Mouse (Mus musculus) midbrain, embryonic 12.5 days (tissue): ENCODE measurements at regions not wholly inside any gene's neighbourhood (a gene's known extent, or its start where the extent isn't known, plus 50 kb on each side); places are given as distances from the start of the nearest gene placed in this dataset.

Experiments used
- ATAC-seq: fragments of 200-750 bp; cut with Nextera tagmentation; 2 replicates; pipeline ENCODE4 v1.8.0; 2017; ENCODE audit warnings: low read depth, moderate TSS enrichment, moderate library complexity; ENCODE audit not compliant: low FRiP score
- H3K27ac ChIP-seq: fragments of 300-500 bp; sonication (generic); replicated peaks from 2 replicates; pipeline ENCODE4 v1.5.1; 2016; ENCODE audit warnings: mild to moderate bottlenecking
- H3K27me3 ChIP-seq: fragments of 300-500 bp; sonication (generic); 2 replicates; pipeline ENCODE4 v1.6.1; 2016; ENCODE audit warnings: mild to moderate bottlenecking
- H3K36me3 ChIP-seq: fragments of 300-500 bp; sonication (generic); 2 replicates; pipeline ENCODE4 v1.6.1; 2016
- H3K4me1 ChIP-seq: fragments of 300-500 bp; sonication (generic); 2 replicates; pipeline ENCODE4 v1.6.1; 2016
- H3K4me2 ChIP-seq: fragments of 300-500 bp; sonication (generic); replicated peaks from 2 replicates; pipeline ENCODE4 v1.6.1; 2016; ENCODE audit warnings: mild to moderate bottlenecking, moderate library complexity
- H3K4me3 ChIP-seq: fragments of 300-500 bp; sonication (generic); 2 replicates; pipeline ENCODE4 v1.5.1; 2016; ENCODE audit warnings: mild to moderate bottlenecking
- H3K9ac ChIP-seq: fragments of 300-500 bp; sonication (generic); replicated peaks from 2 replicates; pipeline ENCODE4 v1.6.1; 2016; ENCODE audit warnings: mild to moderate bottlenecking, moderate library complexity
- H3K9me3 ChIP-seq: fragments of 300-500 bp; sonication (generic); 2 replicates; pipeline ENCODE4 v1.6.1; 2016; ENCODE audit warnings: mild to moderate bottlenecking
- WGBS: fragments of 180-500 bp; shearing (Covaris S2); methylation state at CpG from one replicate; pipeline ENCODE4 v1.1.7; 2016; 5-methylcytosine and 5-hydroxymethylcytosine counted together

DNA sequence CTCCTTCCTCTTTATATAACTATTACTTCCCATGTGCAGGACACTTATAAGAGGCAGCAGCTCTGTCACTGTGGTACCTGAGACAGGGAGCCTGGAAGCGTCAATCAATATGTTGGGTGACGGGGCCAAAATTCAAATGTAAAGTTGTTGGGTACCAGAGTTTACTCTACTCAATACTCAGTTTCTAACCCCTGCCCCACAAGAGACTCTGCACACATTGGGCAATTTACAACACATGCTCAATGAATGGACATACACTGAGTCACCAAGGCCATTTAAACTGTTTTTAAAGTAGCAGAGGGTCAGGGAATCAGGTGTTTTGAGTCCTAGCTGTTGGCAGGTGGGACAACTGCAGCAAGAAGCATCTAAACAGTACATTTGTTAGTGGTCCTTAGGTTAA lies 176.4 kb upstream of the Sall1 start:
- H3K9ac ChIP-seq, result no peak overlapping the region
- no peaks in the 10 kb centered on the region for H3K27me3 ChIP-seq
- no peak overlapping the region for H3K4me2 ChIP-seq
- H3K4me1 ChIP-seq, result no peaks in the 10 kb centered on the region; the same call in 1 of the 2 replicates
- no peaks in the 10 kb centered on the region for H3K9me3 ChIP-seq
- H3K36me3 ChIP-seq, result no peaks in the 10 kb centered on the region
- no peak overlapping the region for H3K4me3 ChIP-seq
- H3K27ac ChIP-seq, result no peak overlapping the region
- ATAC-seq, result no peak
- 93% methylated on average over 2 of the region's 2 CpGs for WGBS

DNA sequence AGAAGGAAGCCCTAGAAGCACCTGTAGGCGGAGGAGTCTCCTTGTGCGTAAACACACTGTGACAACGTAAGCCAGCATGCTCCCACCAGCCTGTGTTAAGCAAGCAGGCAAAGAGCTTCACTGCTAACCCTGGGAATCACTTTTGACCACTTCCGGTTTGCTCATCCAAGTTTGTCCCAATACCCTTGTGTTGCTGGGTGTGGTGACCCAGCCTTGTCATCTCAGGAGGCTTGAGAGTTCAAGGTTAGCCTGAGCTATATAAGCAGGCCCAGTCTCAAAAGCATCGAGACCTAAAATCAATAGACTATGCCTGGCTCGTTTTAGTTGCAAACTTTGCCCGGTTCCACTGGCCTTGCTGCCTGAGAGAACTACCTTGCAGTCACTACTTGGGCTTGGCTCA lies 175.2 kb upstream of the Sall1 start:
- H3K27ac ChIP-seq, result no peak overlapping the region
- no peak overlapping the region for H3K4me2 ChIP-seq
- no peaks in the 10 kb centered on the region; the same call in 1 of the 2 replicates for H3K4me1 ChIP-seq
- ATAC-seq, result no peak
- H3K36me3 ChIP-seq, result no peaks in the 10 kb centered on the region
- no peak overlapping the region for H3K4me3 ChIP-seq
- WGBS, result 87% methylated on average over 7 of the region's 7 CpGs
- no peaks in the 10 kb centered on the region for H3K27me3 ChIP-seq
- no peak overlapping the region for H3K9ac ChIP-seq
- H3K9me3 ChIP-seq, result no peaks in the 10 kb centered on the region

GRCm38 (mm10) chr8:89217689-89218088 lies 173.7 kb upstream of the Sall1 start:
- H3K9me3 ChIP-seq, result no peaks in the 10 kb centered on the region
- H3K9ac ChIP-seq, result no peak overlapping the region
- no peaks in the 10 kb centered on the region for H3K27me3 ChIP-seq
- 85% methylated on average over 2 of the region's 2 CpGs for WGBS
- no peak overlapping the region for H3K27ac ChIP-seq
- ATAC-seq, result no peak
- no peak overlapping the region for H3K4me3 ChIP-seq
- H3K36me3 ChIP-seq, result no peaks in the 10 kb centered on the region
- no peak overlapping the region for H3K4me2 ChIP-seq
- H3K4me1 ChIP-seq, result no peaks in the 10 kb centered on the region; the same call in 1 of the 2 replicates

DNA sequence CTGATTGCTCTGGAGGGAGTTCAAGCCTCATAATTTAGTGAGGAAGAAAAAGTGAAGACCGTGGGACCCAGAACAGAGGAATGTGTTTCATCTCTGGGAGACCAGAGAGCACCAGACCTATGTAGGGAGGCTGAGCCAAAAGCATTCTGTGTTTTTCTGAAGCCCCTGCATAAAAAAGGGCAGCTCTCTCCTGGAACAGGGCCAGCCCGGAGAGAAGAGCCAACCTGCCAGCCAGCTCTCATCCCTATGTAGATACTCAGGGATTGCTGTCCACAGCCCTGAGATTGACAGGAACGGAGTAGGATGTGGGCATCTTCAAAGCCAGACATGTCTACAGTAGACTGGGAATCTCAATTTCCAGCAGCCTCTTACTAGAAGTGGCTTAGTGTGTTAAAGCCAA lies 168.0 kb upstream of the Sall1 start:
- H3K9me3 ChIP-seq, result no peaks in the 10 kb centered on the region
- H3K4me3 ChIP-seq, result no peak overlapping the region
- 94% methylated on average over 3 of the region's 3 CpGs for WGBS
- H3K36me3 ChIP-seq, result no peaks in the 10 kb centered on the region
- ATAC-seq, result no peak
- no peak overlapping the region for H3K9ac ChIP-seq
- no peaks in the 10 kb centered on the region for H3K27me3 ChIP-seq
- H3K27ac ChIP-seq, result no peak overlapping the region
- no peak overlapping the region for H3K4me2 ChIP-seq
- H3K4me1 ChIP-seq, result no peaks in the 10 kb centered on the region

DNA sequence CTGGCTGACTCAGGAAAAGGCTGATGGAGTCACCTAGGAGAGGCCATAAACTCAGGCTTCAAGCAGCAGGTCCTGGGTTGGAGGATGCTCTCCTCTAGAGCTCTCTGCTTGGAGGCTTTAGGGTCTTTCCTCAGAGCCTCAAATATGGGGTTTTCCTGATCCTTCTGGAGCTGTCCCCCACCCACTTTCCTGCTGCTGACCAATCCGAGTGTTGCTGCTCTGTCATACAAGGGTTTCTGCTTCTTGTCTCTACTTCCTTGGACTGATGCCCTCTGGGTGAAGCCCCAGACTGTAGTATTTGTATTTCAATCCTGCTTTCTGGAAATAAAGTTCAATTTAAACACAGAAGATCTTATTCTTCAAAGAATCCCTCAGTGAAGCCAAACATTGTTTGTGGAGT lies 166.7 kb upstream of the Sall1 start:
- H3K9ac ChIP-seq, result no peak overlapping the region
- no peaks in the 10 kb centered on the region for H3K4me1 ChIP-seq
- WGBS, result 65% methylated on average over 1 of the region's 1 CpGs
- no peaks in the 10 kb centered on the region for H3K9me3 ChIP-seq
- H3K4me3 ChIP-seq, result no peak overlapping the region
- no peak overlapping the region for H3K27ac ChIP-seq
- H3K27me3 ChIP-seq, result no peaks in the 10 kb centered on the region
- no peak overlapping the region for H3K4me2 ChIP-seq
- ATAC-seq, result no peak
- no peaks in the 10 kb centered on the region for H3K36me3 ChIP-seq

- ATAC-seq, result no peak
- H3K9me3 ChIP-seq, result no peaks in the 10 kb centered on the region
- no peak overlapping the region for H3K4me3 ChIP-seq
- 82% methylated on average over 2 of the region's 2 CpGs for WGBS
- no peaks in the 10 kb centered on the region for H3K4me1 ChIP-seq
- H3K27ac ChIP-seq, result no peak overlapping the region
- no peaks in the 10 kb centered on the region for H3K36me3 ChIP-seq
- no peaks in the 10 kb centered on the region for H3K27me3 ChIP-seq
- no peak overlapping the region for H3K4me2 ChIP-seq
- H3K9ac ChIP-seq, result no peak overlapping the region
Measured at GRCm38 (mm10) chr8:89207891-89208290, 163.9 kb upstream of the Sall1 start.

GRCm38 (mm10) chr8:89202484-89203096 lies 158.6 kb upstream of the Sall1 start:
- H3K9me3 ChIP-seq, result no peaks in the 10 kb centered on the region
- H3K4me2 ChIP-seq, result no peak overlapping the region
- no peak overlapping the region for H3K27ac ChIP-seq
- 72% methylated on average over 5 of the region's 5 CpGs for WGBS
- H3K4me1 ChIP-seq, result no peaks in the 10 kb centered on the region
- no peaks in the 10 kb centered on the region for H3K36me3 ChIP-seq
- H3K9ac ChIP-seq, result no peak overlapping the region
- ATAC-seq, result no peak
- no peak overlapping the region for H3K4me3 ChIP-seq
- no peaks in the 10 kb centered on the region for H3K27me3 ChIP-seq

- Histone ChIP-seq H3K4me2 (no peak overlapping the region), H3K36me3 (no peaks in the 10 kb centered on the region), H3K4me3 (no peak overlapping the region), H3K27ac (no peak overlapping the region), H3K9ac (no peak overlapping the region), H3K9me3 (no peaks in the 10 kb centered on the region), H3K27me3 (no peaks in the 10 kb centered on the region), H3K4me1 (no peaks in the 10 kb centered on the region)
- WGBS, result 88% methylated on average over 2 of the region's 2 CpGs
- no peak for ATAC-seq
Measured at GRCm38 (mm10) chr8:89200301-89200700, 156.3 kb upstream of the Sall1 start.

- no peak overlapping the region for H3K4me2 ChIP-seq
- H3K27me3 ChIP-seq, result no peaks in the 10 kb centered on the region
- H3K4me3 ChIP-seq, result no peak overlapping the region
- ATAC-seq, result no peak
- no peak overlapping the region for H3K9ac ChIP-seq
- H3K36me3 ChIP-seq, result no peaks in the 10 kb centered on the region
- 74% methylated on average over 17 of the region's 17 CpGs for WGBS
- no peaks in the 10 kb centered on the region for H3K9me3 ChIP-seq
- no peak overlapping the region for H3K27ac ChIP-seq
- no peaks in the 10 kb centered on the region for H3K4me1 ChIP-seq
Measured at GRCm38 (mm10) chr8:89185314-89185713, 141.4 kb upstream of the Sall1 start.

DNA sequence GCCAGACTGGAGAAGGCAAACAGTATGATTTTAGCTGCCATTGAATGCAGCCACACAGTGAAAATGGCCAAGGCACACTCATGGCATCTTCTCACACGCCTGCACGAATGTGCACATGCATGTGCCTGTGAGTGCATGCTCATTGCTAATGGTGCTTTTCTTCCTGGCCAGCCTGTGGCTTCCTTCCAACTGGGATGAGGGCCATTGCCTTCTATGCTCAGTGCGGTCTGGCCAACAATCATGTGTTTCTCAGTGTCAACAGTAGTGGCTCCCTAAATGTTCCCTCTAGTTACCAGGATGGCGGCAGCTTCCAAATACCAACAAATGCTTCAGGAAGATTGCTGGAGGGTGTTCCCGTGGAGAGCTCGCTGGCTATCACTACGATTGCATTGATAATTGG lies 131.7 kb upstream of the Sall1 start:
- no peak overlapping the region for H3K9ac ChIP-seq
- 91% methylated on average over 7 of the region's 7 CpGs for WGBS
- H3K36me3 ChIP-seq, result no peaks in the 10 kb centered on the region

GRCm38 (mm10) chr8:89171561-89171960 lies 127.6 kb upstream of the Sall1 start:
- ATAC-seq, result no peak
- no peaks in the 10 kb centered on the region for H3K9me3 ChIP-seq
- H3K27ac ChIP-seq, result no peak overlapping the region
- no peak overlapping the region for H3K9ac ChIP-seq
- H3K27me3 ChIP-seq, result no peaks in the 10 kb centered on the region
- H3K4me1 ChIP-seq, result peaks cover 6% of the 10 kb centered on the region; the same call in 1 of the 2 replicates
- H3K4me2 ChIP-seq, result no peak overlapping the region
- no peaks in the 10 kb centered on the region for H3K36me3 ChIP-seq
- no peak overlapping the region for H3K4me3 ChIP-seq
- WGBS, result 94% methylated on average over 5 of the region's 5 CpGs

More for the DNA sequence above, 131.7 kb upstream of the Sall1 start:
- no peak overlapping the region for H3K27ac ChIP-seq
- no peak overlapping the region for H3K4me2 ChIP-seq
- H3K4me1 ChIP-seq, result no peaks in the 10 kb centered on the region
- no peaks in the 10 kb centered on the region for H3K27me3 ChIP-seq
- H3K9me3 ChIP-seq, result no peaks in the 10 kb centered on the region
- no peak for ATAC-seq
- no peak overlapping the region for H3K4me3 ChIP-seq

DNA sequence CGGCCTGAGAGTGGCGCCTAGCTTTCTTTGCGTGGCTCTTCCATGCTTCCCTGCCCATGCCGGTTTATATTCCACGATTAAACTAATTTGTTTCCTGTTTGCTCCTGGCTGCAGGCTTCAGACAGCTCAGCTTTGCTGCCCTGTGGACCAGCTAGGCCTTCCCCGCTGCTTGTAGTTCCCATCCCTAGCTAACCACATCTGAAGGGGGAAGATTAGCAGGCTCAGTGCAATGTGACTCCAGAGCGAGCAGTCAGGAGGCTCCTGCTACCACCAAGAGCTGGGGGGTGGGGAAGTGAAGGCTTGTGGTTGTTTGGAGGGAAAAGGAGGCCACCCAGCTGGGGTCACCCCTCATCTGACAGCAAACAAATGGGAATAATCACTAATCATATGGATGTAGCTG lies 125.5 kb upstream of the Sall1 start:
- no peak overlapping the region for H3K4me2 ChIP-seq

GRCm38 (mm10) chr8:89167026-89167425 lies 123.1 kb upstream of the Sall1 start:
- H3K4me2 ChIP-seq, result no peak overlapping the region
- no peaks in the 10 kb centered on the region for H3K9me3 ChIP-seq
- no peaks in the 10 kb centered on the region for H3K27me3 ChIP-seq
- no peak overlapping the region for H3K9ac ChIP-seq
- H3K36me3 ChIP-seq, result no peaks in the 10 kb centered on the region
- no peak overlapping the region for H3K4me3 ChIP-seq
- peaks cover 6% of the 10 kb centered on the region; the same call in 1 of the 2 replicates for H3K4me1 ChIP-seq
- 72% methylated on average over 4 of the region's 4 CpGs for WGBS
- no peak overlapping the region for H3K27ac ChIP-seq
- no peak for ATAC-seq

More for the DNA sequence above, 125.5 kb upstream of the Sall1 start:
- no peak for ATAC-seq
- Histone ChIP-seq H3K4me1 (peaks cover 6% of the 10 kb centered on the region; the same call in 1 of the 2 replicates), H3K9ac (no peak overlapping the region), H3K4me3 (no peak overlapping the region), H3K27ac (no peak overlapping the region), H3K9me3 (no peaks in the 10 kb centered on the region), H3K36me3 (no peaks in the 10 kb centered on the region), H3K27me3 (no peaks in the 10 kb centered on the region)
- WGBS, result 48% methylated on average over 7 of the region's 7 CpGs
